Mouse (Mus musculus) lung, embryonic 14.5 days (tissue): Measurements from ENCODE around the gene Tubb4b. TPM values are rescaled to one million over a fixed set of nuclear protein-coding genes. Genes with fewer than 3 reads are reported as not detected.

ENCODE experiments used
- ATAC-seq: fragments of 200-750 bp; cut with Nextera tagmentation; 2 replicates; pipeline ENCODE4 v1.8.0; 2017; ENCODE audit warnings: mild to moderate bottlenecking, moderate TSS enrichment, moderate library complexity; ENCODE audit not compliant: insufficient read depth
- DNase-seq: peaks from one replicate; pipeline ENCODE4 v3.0.0-alpha.2; 2015
- H3K27ac ChIP-seq: fragments of 300-500 bp; sonication (generic); 2 replicates; pipeline ENCODE4 v1.5.1; 2014; ENCODE audit warnings: low read depth, mild to moderate bottlenecking, moderate library complexity
- H3K27me3 ChIP-seq: fragments of 300-500 bp; sonication (generic); 2 replicates; pipeline ENCODE4 v1.6.1; 2014; ENCODE audit warnings: low read length, control low read depth; ENCODE audit not compliant: insufficient read depth
- H3K36me3 ChIP-seq: fragments of 300-500 bp; sonication (generic); 2 replicates; pipeline ENCODE4 v1.6.1; 2014; ENCODE audit warnings: control low read depth; ENCODE audit not compliant: insufficient read depth
- H3K4me1 ChIP-seq: fragments of 300-500 bp; sonication (generic); 2 replicates; pipeline ENCODE4 v1.6.1; 2014; ENCODE audit warnings: antibody characterized with exemption, control low read depth; ENCODE audit not compliant: insufficient read depth
- H3K4me2 ChIP-seq: fragments of 300-500 bp; sonication (generic); 2 replicates; pipeline ENCODE4 v1.6.1; 2014; ENCODE audit warnings: mild to moderate bottlenecking
- H3K4me3 ChIP-seq: fragments of 300-500 bp; sonication (generic); 2 replicates; pipeline ENCODE4 v1.5.1; 2014; ENCODE audit warnings: low read depth, low read length
- H3K9ac ChIP-seq: fragments of 300-500 bp; sonication (generic); 2 replicates; pipeline ENCODE4 v1.6.1; 2014
- H3K9me3 ChIP-seq: fragments of 300-500 bp; sonication (generic); 2 replicates; pipeline ENCODE4 v1.6.1; 2016; ENCODE audit warnings: low read depth, low read length, control low read depth
- CTCF ChIP-seq: IDR thresholded peaks from 2 replicates; pipeline ENCODE4 v1.5.1; 2016; ENCODE audit warnings: antibody characterized with exemption, low read depth
- WGBS: fragments of 180-500 bp; shearing (Covaris S2); extraction: QIAGEN DNeasy Blood & Tissue Kit; methylation state at CpG from one replicate; pipeline ENCODE4 v1.1.7; 2014; 5-methylcytosine and 5-hydroxymethylcytosine counted together
- polyA plus RNA-seq: library from polyadenylated mRNA; unstranded; fragments of >200 nt; fragmentation: Nextera tagmentation; extraction: Ambion mirVana; gene quantifications from 2 replicates; pipeline ENCODE4 v1.2.1, GENCODE M21; 2014

The Tubb4b gene
- polyA plus RNA-seq, 1 experiment from 2014 or later, result 610 TPM

- WGBS, result 16% methylated on average over 2 of the region's 2 CpGs
- DNase-seq (no peak), ATAC-seq (no peak)
- peaks cover 45% of the 10 kb centered on the region for H3K36me3 ChIP-seq
- H3K9me3 ChIP-seq, result no peaks in the 10 kb centered on the region
- no peak overlapping the region for H3K9ac ChIP-seq
- TF ChIP-seq CTCF, result no peak
- H3K4me2 ChIP-seq, result peak overlapping the region; percentile 63
- no peak overlapping the region for H3K4me3 ChIP-seq
- peaks cover 17% of the 10 kb centered on the region for H3K27me3 ChIP-seq
- H3K4me1 ChIP-seq, result peaks cover 8% of the 10 kb centered on the region
- H3K27ac ChIP-seq, result peak overlapping the region; percentile 54; the same call in 1 of the 2 replicates
Measured at GRCm38 (mm10) chr2:25197191-25197590, 27.3 kb downstream of the Tubb4b start.

- WGBS, result 18% methylated on average over 8 of the region's 8 CpGs
- H3K27ac ChIP-seq, result peak within 1 kb of the TSS; percentile 54; the same call in 1 of the 2 replicates
- peak; percentile 72 for DNase-seq
- no peak for TF ChIP-seq CTCF
- H3K36me3 ChIP-seq, result peaks cover 37% of the 10 kb centered on the region
- H3K4me2 ChIP-seq, result peak within 1 kb of the TSS; percentile 63
- peak; percentile 69 for ATAC-seq
- H3K4me3 ChIP-seq, result peak within 1 kb of the TSS; percentile 34
- H3K27me3 ChIP-seq, result peaks cover 17% of the 10 kb centered on the region
- H3K9ac ChIP-seq, result peak within 1 kb of the TSS; percentile 40; the same call in 1 of the 2 replicates
- peaks cover 8% of the 10 kb centered on the region for H3K4me1 ChIP-seq
- no peaks in the 10 kb centered on the region for H3K9me3 ChIP-seq
Measured at GRCm38 (mm10) chr2:25196172-25196954, 28.1 kb downstream of the Tubb4b start, which contains the start of gene Tor4a. TSS of gene Tor4a (minus strand) at chr2:25196886.

GRCm38 (mm10) chr2:25195211-25196156, 29.0 kb downstream of the Tubb4b start:
- H3K4me2 ChIP-seq, result peak overlapping the region; percentile 63
- peak overlapping the region; percentile 40; the same call in 1 of the 2 replicates for H3K9ac ChIP-seq
- peak overlapping the region; percentile 34 for H3K4me3 ChIP-seq
- H3K27ac ChIP-seq, result peak overlapping the region; percentile 54; the same call in 1 of the 2 replicates
- peaks cover 8% of the 10 kb centered on the region for H3K4me1 ChIP-seq
- H3K36me3 ChIP-seq, result peaks cover 28% of the 10 kb centered on the region
- DNase-seq, result peak; percentile 61
- no peak for TF ChIP-seq CTCF
- WGBS, result 14% methylated on average over 55 of the region's 55 CpGs
- no peaks in the 10 kb centered on the region for H3K9me3 ChIP-seq
- peak; percentile 23 for ATAC-seq
- H3K27me3 ChIP-seq, result peaks cover 17% of the 10 kb centered on the region

- no peak for TF ChIP-seq CTCF
- peak overlapping the region; percentile 63 for H3K4me2 ChIP-seq
- DNase-seq (no peak), ATAC-seq (no peak)
- H3K9ac ChIP-seq, result no peak overlapping the region
- H3K9me3 ChIP-seq, result no peaks in the 10 kb centered on the region
- H3K36me3 ChIP-seq, result peaks cover 20% of the 10 kb centered on the region
- no peak overlapping the region for H3K27ac ChIP-seq
- H3K4me3 ChIP-seq, result peak overlapping the region; percentile 34; the same call in 1 of the 2 replicates
- peaks cover 17% of the 10 kb centered on the region for H3K27me3 ChIP-seq
- WGBS, result 79% methylated on average over 17 of the region's 17 CpGs
- H3K4me1 ChIP-seq, result peaks cover 8% of the 10 kb centered on the region
Measured at GRCm38 (mm10) chr2:25194486-25195171, 29.9 kb downstream of the Tubb4b start.

- Histone ChIP-seq H3K4me2 (peak overlapping the region; percentile 63; the same call in 1 of the 2 replicates), H3K9me3 (no peaks in the 10 kb centered on the region), H3K27ac (no peak overlapping the region), H3K9ac (no peak overlapping the region), H3K4me1 (peaks cover 8% of the 10 kb centered on the region), H3K4me3 (no peak overlapping the region), H3K27me3 (peaks cover 17% of the 10 kb centered on the region), H3K36me3 (peaks cover 14% of the 10 kb centered on the region)
- no peak for TF ChIP-seq CTCF
- 74% methylated on average over 5 of the region's 5 CpGs for WGBS
- no peak for ATAC-seq
- no peak for DNase-seq
Measured at GRCm38 (mm10) chr2:25194006-25194405, 30.5 kb downstream of the Tubb4b start.

- peak; percentile 68; the same call in 1 of the 2 replicates for ATAC-seq
- no peak overlapping the region for H3K27ac ChIP-seq
- 1% methylated on average over 6 of the region's 6 CpGs for WGBS
- H3K36me3 ChIP-seq, result peaks cover 10% of the 10 kb centered on the region; the same call in 1 of the 2 replicates
- peaks cover 8% of the 10 kb centered on the region for H3K4me1 ChIP-seq
- no peak overlapping the region for H3K4me3 ChIP-seq
- TF ChIP-seq CTCF, result peak; percentile 98
- DNase-seq, result peak; percentile 95
- H3K9ac ChIP-seq, result no peak overlapping the region
- no peaks in the 10 kb centered on the region for H3K9me3 ChIP-seq
- peak overlapping the region; percentile 63 for H3K4me2 ChIP-seq
- peaks cover 17% of the 10 kb centered on the region for H3K27me3 ChIP-seq
Measured at GRCm38 (mm10) chr2:25193330-25193770, 31.2 kb downstream of the Tubb4b start.
